Mouse (Mus musculus): Measurements from ENCODE around the gene Naa15.

- TF ChIP-seq CTCF (IDR thresholded peaks at IDR 0.05; ENCODE audit: borderline replicate concordance, insufficient read depth, low read length) (no peak), POLR2A (IDR thresholded peaks at IDR 0.05; ENCODE audit: low read depth, low read length) (no peak)
Measured at GRCm38 (mm10) chr3:51479893-51480292, 64.9 kb downstream of the Naa15 start.
